Comparison of ENCODE assay signal across 8 mouse cellular contexts in genomic region chr11:94320969-94321930, GRCm38 (mm10). TPM values are rescaled to one million over a fixed set of nuclear protein-coding genes. Genes with fewer than 3 reads are reported as not detected.
DNase-seq lines count a peak whose midpoint lies in the region; ATAC-seq and TF ChIP-seq lines count a peak whose summit lies in the region.

No protein-coding gene starts in this region.

- no peaks in the 10 kb centered on the region for H3K27me3 ChIP-seq in thymus, adult 2 months (ENCODE audit: control insufficient read depth, insufficient read depth, low read length)
- no peaks in the 10 kb centered on the region for H3K27me3 ChIP-seq in forebrain, embryonic 13.5 days
- H3K27me3 ChIP-seq in limb, embryonic 11.5 days (ENCODE audit: control insufficient read depth, insufficient read depth, low read length): no peaks in the 10 kb centered on the region
- no peaks in the 10 kb centered on the region for H3K27me3 ChIP-seq in midbrain, embryonic 13.5 days

- peak overlapping the region; percentile 88 for H3K4me3 ChIP-seq in thymus, adult 2 months (ENCODE audit: control insufficient read depth, insufficient read depth, low read length)
- peak overlapping the region; percentile 100 for H3K4me3 ChIP-seq in forebrain, embryonic 13.5 days
- H3K4me3 ChIP-seq in limb, embryonic 11.5 days (ENCODE audit: low read depth, low read length): peak overlapping the region; percentile 85
- H3K4me3 ChIP-seq in midbrain, embryonic 13.5 days (replicated peaks): peak overlapping the region; percentile 99

- H3K9ac ChIP-seq in forebrain, embryonic 13.5 days: peak overlapping the region; percentile 100
- peak overlapping the region; percentile 95 for H3K9ac ChIP-seq in limb, embryonic 11.5 days (ENCODE audit: low read length)
- peak overlapping the region; percentile 99 for H3K9ac ChIP-seq in midbrain, embryonic 13.5 days (replicated peaks)

- peak; percentile 73 for ATAC-seq in forebrain, embryonic 13.5 days
- ATAC-seq in limb, embryonic 11.5 days (ENCODE audit: insufficient number of reproducible peaks, low FRiP score, low TSS enrichment, low read depth): peak; percentile 59
- ATAC-seq in midbrain, embryonic 13.5 days: peak; percentile 75

- TF ChIP-seq POLR2A in thymus, adult 2 months (IDR thresholded peaks at IDR 0.05; ENCODE audit: control insufficient read depth, extremely low read depth, insufficient read depth, low read length, poor library complexity): no peak

- peak overlapping the region; percentile 87 for H3K4me2 ChIP-seq in forebrain, embryonic 13.5 days
- H3K4me2 ChIP-seq in limb, embryonic 11.5 days (ENCODE audit: low read depth, severe bottlenecking): peak overlapping the region; percentile 84
- peak overlapping the region; percentile 90 for H3K4me2 ChIP-seq in midbrain, embryonic 13.5 days (replicated peaks)

- H3K36me3 ChIP-seq in thymus, adult 2 months (ENCODE audit: control insufficient read depth, insufficient read depth, low read length): no peaks in the 10 kb centered on the region
- peaks cover 9% of the 10 kb centered on the region; the same call in 1 of the 2 replicates for H3K36me3 ChIP-seq in forebrain, embryonic 13.5 days (ENCODE audit: poor library complexity, severe bottlenecking)
- peaks cover 3% of the 10 kb centered on the region; the same call in 1 of the 2 replicates for H3K36me3 ChIP-seq in limb, embryonic 11.5 days (ENCODE audit: control insufficient read depth, insufficient read depth, low read length)
- H3K36me3 ChIP-seq in midbrain, embryonic 13.5 days: peaks cover 3% of the 10 kb centered on the region; the same call in 1 of the 2 replicates

- no peak for TF ChIP-seq CTCF in thymus, adult 2 months (IDR thresholded peaks at IDR 0.05; ENCODE audit: borderline replicate concordance, control insufficient read depth, extremely low read depth, insufficient read depth, low read length, poor library complexity)

- H3K9me3 ChIP-seq in forebrain, embryonic 13.5 days (replicated peaks): no peaks in the 10 kb centered on the region
- no peaks in the 10 kb centered on the region for H3K9me3 ChIP-seq in limb, embryonic 11.5 days (ENCODE audit: control insufficient read depth, low read length)
- H3K9me3 ChIP-seq in midbrain, embryonic 13.5 days: no peaks in the 10 kb centered on the region

- peak; percentile 46 for DNase-seq in cerebellum, adult 9-10 months
- no peak for DNase-seq in cerebellum, adult 11-12 months
- DNase-seq in thymus, adult 2 months: no peak
- no peak for DNase-seq in thymus, postnatal 0 days (ENCODE audit: low spot score)
- DNase-seq in limb, embryonic 11.5 days (ENCODE audit: low spot score): no peak
- DNase-seq in left cerebral cortex, adult 11 months (ENCODE audit: low spot score): no peak

- H3K4me1 ChIP-seq in thymus, adult 2 months (replicated peaks; ENCODE audit: control insufficient read depth, insufficient read depth, low read length): peaks cover 7% of the 10 kb centered on the region
- peaks cover 52% of the 10 kb centered on the region for H3K4me1 ChIP-seq in forebrain, embryonic 13.5 days
- peaks cover 5% of the 10 kb centered on the region; the same call in 1 of the 2 replicates for H3K4me1 ChIP-seq in limb, embryonic 11.5 days (ENCODE audit: control insufficient read depth, insufficient read depth, low read length)
- peaks cover 52% of the 10 kb centered on the region for H3K4me1 ChIP-seq in midbrain, embryonic 13.5 days (replicated peaks)

- under 1% methylated on average over 67 of the region's 67 CpGs for WGBS in thymus, adult 2 months
- WGBS in forebrain, embryonic 13.5 days: under 1% methylated on average over 64 of the region's 67 CpGs
- under 1% methylated on average over 67 of the region's 67 CpGs for WGBS in limb, embryonic 11.5 days
- WGBS in midbrain, embryonic 13.5 days: under 1% methylated on average over 67 of the region's 67 CpGs

- peak overlapping the region; percentile 66 for H3K27ac ChIP-seq in thymus, adult 2 months (ENCODE audit: control insufficient read depth, insufficient read depth, low read length)
- peak overlapping the region; percentile 97 for H3K27ac ChIP-seq in forebrain, embryonic 13.5 days
- H3K27ac ChIP-seq in limb, embryonic 11.5 days (replicated peaks; ENCODE audit: low read depth, low read length): peak overlapping the region; percentile 92
- peak overlapping the region; percentile 98 for H3K27ac ChIP-seq in midbrain, embryonic 13.5 days

RNA-seq across cellular contexts. Expression of gene Luc7l3, which starts 0.5 kb away (rescaled TPM):
- polyA plus RNA-seq in thymus, adult 2 months (2012; rRNA removed): 20.7 and 26.4 TPM in 2 replicates
- 124 and 132 TPM in 2 replicates for polyA plus RNA-seq in thymus, postnatal 0 days (2015; fragmentation: Nextera tagmentation; extraction: Ambion mirVana)
- 164 and 173 TPM in 2 replicates for polyA plus RNA-seq in forebrain, embryonic 13.5 days (2015; fragmentation: Nextera tagmentation; extraction: Ambion mirVana)
- polyA plus RNA-seq in limb, embryonic 11.5 days (2014; fragmentation: Nextera tagmentation; extraction: Ambion mirVana): 123 and 125 TPM in 2 replicates
- 165 and 170 TPM in 2 replicates for polyA plus RNA-seq in midbrain, embryonic 13.5 days (2015; fragmentation: Nextera tagmentation; extraction: Ambion mirVana)

RNA-seq across cellular contexts. Expression of gene Ankrd40, which starts 6.6 kb away (rescaled TPM):
- polyA plus RNA-seq in thymus, adult 2 months (2012; rRNA removed): 117 and 120 TPM in 2 replicates
- polyA plus RNA-seq in thymus, postnatal 0 days (2015; fragmentation: Nextera tagmentation; extraction: Ambion mirVana): 16.2 and 20.0 TPM in 2 replicates
- 10.5 and 10.6 TPM in 2 replicates for polyA plus RNA-seq in forebrain, embryonic 13.5 days (2015; fragmentation: Nextera tagmentation; extraction: Ambion mirVana)
- polyA plus RNA-seq in limb, embryonic 11.5 days (2014; fragmentation: Nextera tagmentation; extraction: Ambion mirVana): 24.1 and 25.8 TPM in 2 replicates
- 10.0 and 11.0 TPM in 2 replicates for polyA plus RNA-seq in midbrain, embryonic 13.5 days (2015; fragmentation: Nextera tagmentation; extraction: Ambion mirVana)

RNA-seq across cellular contexts. Expression of gene Gm21885, which starts 39.6 kb away (rescaled TPM):
- polyA plus RNA-seq in thymus, adult 2 months (2012; rRNA removed): not detected in 2 replicates
- polyA plus RNA-seq in thymus, postnatal 0 days (2015; fragmentation: Nextera tagmentation; extraction: Ambion mirVana): not detected in 2 replicates
- polyA plus RNA-seq in forebrain, embryonic 13.5 days (2015; fragmentation: Nextera tagmentation; extraction: Ambion mirVana): 0.68 TPM in 1 of 2 replicates, not detected in the other
- 0.51 and 0.52 TPM in 2 replicates for polyA plus RNA-seq in limb, embryonic 11.5 days (2014; fragmentation: Nextera tagmentation; extraction: Ambion mirVana)
- polyA plus RNA-seq in midbrain, embryonic 13.5 days (2015; fragmentation: Nextera tagmentation; extraction: Ambion mirVana): 0.54 TPM in 1 of 2 replicates, not detected in the other
